Mouse (Mus musculus): ENCODE results near the gene Acsm2. TPM values are rescaled to one million over a fixed set of nuclear protein-coding genes. Genes with fewer than 3 reads are reported as not detected.

The Acsm2 gene
- not detected in 2 replicates for polyA plus RNA-seq (2016; fragmentation: Nextera tagmentation; extraction: Ambion mirVana)

GRCm38 (mm10) chr7:119554040-119554439 is at the start of gene Acsm2:
TSS of gene Acsm2 (plus strand) at chr7:119554340.
- no peak within 1 kb of the TSS for H3K4me3 ChIP-seq (replicated peaks)
- H3K27me3 ChIP-seq: no peaks in the 10 kb centered on the region
- no peak within 1 kb of the TSS for H3K27ac ChIP-seq
- no peaks in the 10 kb centered on the region for H3K4me1 ChIP-seq
- 91% methylated on average over 1 of the region's 1 CpGs for WGBS
- ATAC-seq (ENCODE audit: low FRiP score): no peak
- no peak within 1 kb of the TSS for H3K9ac ChIP-seq
- no peak within 1 kb of the TSS for H3K4me2 ChIP-seq
- no peaks in the 10 kb centered on the region for H3K36me3 ChIP-seq (replicated peaks)
- no peaks in the 10 kb centered on the region for H3K9me3 ChIP-seq

- Histone ChIP-seq H3K36me3 (replicated peaks) (no peaks in the 10 kb centered on the region), H3K27me3 (no peaks in the 10 kb centered on the region), H3K27ac (no peak overlapping the region), H3K9ac (no peak overlapping the region), H3K4me1 (no peaks in the 10 kb centered on the region), H3K4me2 (no peak overlapping the region), H3K4me3 (replicated peaks) (no peak overlapping the region), H3K9me3 (no peaks in the 10 kb centered on the region)
- WGBS: 87% methylated on average over 4 of the region's 4 CpGs
- no peak for ATAC-seq (ENCODE audit: low FRiP score)
Observed at GRCm38 (mm10) chr7:119511143-119511542, 43.0 kb upstream of the Acsm2 start.

- Histone ChIP-seq H3K4me3 (replicated peaks) (no peak overlapping the region), H3K4me1 (no peaks in the 10 kb centered on the region), H3K9me3 (no peaks in the 10 kb centered on the region), H3K27me3 (no peaks in the 10 kb centered on the region), H3K4me2 (no peak overlapping the region), H3K36me3 (replicated peaks) (no peaks in the 10 kb centered on the region), H3K9ac (no peak overlapping the region), H3K27ac (no peak overlapping the region)
- ATAC-seq (ENCODE audit: low FRiP score): no peak
- 28% methylated on average over 7 of the region's 7 CpGs for WGBS
Observed at GRCm38 (mm10) chr7:119513056-119513455, 41.1 kb upstream of the Acsm2 start.

- no peak; the same call in 1 of the 2 replicates for ATAC-seq (ENCODE audit: low FRiP score)
- H3K27me3 ChIP-seq: no peaks in the 10 kb centered on the region
- H3K9me3 ChIP-seq: no peaks in the 10 kb centered on the region
- no peak overlapping the region for H3K4me2 ChIP-seq
- no peak overlapping the region for H3K4me3 ChIP-seq (replicated peaks)
- no peaks in the 10 kb centered on the region for H3K4me1 ChIP-seq
- H3K27ac ChIP-seq: no peak overlapping the region
- WGBS: 68% methylated on average over 10 of the region's 10 CpGs
- H3K9ac ChIP-seq: no peak overlapping the region
- no peaks in the 10 kb centered on the region for H3K36me3 ChIP-seq (replicated peaks)
Observed at GRCm38 (mm10) chr7:119515492-119516271, 38.5 kb upstream of the Acsm2 start.

- no peaks in the 10 kb centered on the region for H3K27me3 ChIP-seq
- no peak overlapping the region for H3K27ac ChIP-seq
- no peak for ATAC-seq (ENCODE audit: low FRiP score)
- no peaks in the 10 kb centered on the region for H3K9me3 ChIP-seq
- H3K4me1 ChIP-seq: no peaks in the 10 kb centered on the region
- no peak overlapping the region for H3K9ac ChIP-seq
- no peaks in the 10 kb centered on the region for H3K36me3 ChIP-seq (replicated peaks)
- no peak overlapping the region for H3K4me3 ChIP-seq (replicated peaks)
- 89% methylated on average over 7 of the region's 7 CpGs for WGBS
- H3K4me2 ChIP-seq: no peak overlapping the region
Observed at GRCm38 (mm10) chr7:119516272-119516558, 37.9 kb upstream of the Acsm2 start.

- no peaks in the 10 kb centered on the region for H3K9me3 ChIP-seq
- H3K4me1 ChIP-seq: no peaks in the 10 kb centered on the region
- no peak within 1 kb of the TSS for H3K4me3 ChIP-seq (replicated peaks)
- no peak within 1 kb of the TSS for H3K27ac ChIP-seq
- H3K9ac ChIP-seq: no peak within 1 kb of the TSS
- no peaks in the 10 kb centered on the region for H3K27me3 ChIP-seq
- H3K36me3 ChIP-seq (replicated peaks): no peaks in the 10 kb centered on the region
- no peak for ATAC-seq (ENCODE audit: low FRiP score)
- H3K4me2 ChIP-seq: no peak within 1 kb of the TSS
- WGBS: 75% methylated on average over 5 of the region's 5 CpGs
Observed at GRCm38 (mm10) chr7:119519163-119519562, 35.0 kb upstream of the Acsm2 start, which contains the start of gene Acsm5. TSS of gene Acsm5 (plus strand) at chr7:119519463.

GRCm38 (mm10) chr7:119519654-119520053 is 34.5 kb upstream of the Acsm2 start:
- no peak for ATAC-seq (ENCODE audit: low FRiP score)
- no peak overlapping the region for H3K27ac ChIP-seq
- H3K4me3 ChIP-seq (replicated peaks): no peak overlapping the region
- no peaks in the 10 kb centered on the region for H3K9me3 ChIP-seq
- H3K4me1 ChIP-seq: no peaks in the 10 kb centered on the region
- no peak overlapping the region for H3K9ac ChIP-seq
- 54% methylated on average over 5 of the region's 5 CpGs for WGBS
- no peak overlapping the region for H3K4me2 ChIP-seq
- no peaks in the 10 kb centered on the region for H3K36me3 ChIP-seq (replicated peaks)
- 0 out of 2 replicates have a peak, but pooled peaks cover 1% of the 10 kb centered on the region for H3K27me3 ChIP-seq

- H3K4me1 ChIP-seq: peaks cover 4% of the 10 kb centered on the region; the same call in 1 of the 2 replicates
- no peaks in the 10 kb centered on the region for H3K36me3 ChIP-seq (replicated peaks)
- H3K9me3 ChIP-seq: no peaks in the 10 kb centered on the region
- H3K27ac ChIP-seq: no peak overlapping the region
- no peak overlapping the region for H3K9ac ChIP-seq
- 0 out of 2 replicates have a peak, but pooled peaks cover 3% of the 10 kb centered on the region for H3K27me3 ChIP-seq
- no peak overlapping the region for H3K4me2 ChIP-seq
- 81% methylated on average over 3 of the region's 3 CpGs for WGBS
- ATAC-seq (ENCODE audit: low FRiP score): no peak
- H3K4me3 ChIP-seq (replicated peaks): no peak overlapping the region
Observed at GRCm38 (mm10) chr7:119521816-119522215, 32.3 kb upstream of the Acsm2 start.

GRCm38 (mm10) chr7:119522385-119522784 is 31.8 kb upstream of the Acsm2 start:
- H3K4me3 ChIP-seq (replicated peaks): no peak overlapping the region
- no peak overlapping the region for H3K4me2 ChIP-seq
- no peaks in the 10 kb centered on the region for H3K9me3 ChIP-seq
- peaks cover 4% of the 10 kb centered on the region; the same call in 1 of the 2 replicates for H3K4me1 ChIP-seq
- H3K27me3 ChIP-seq: 0 out of 2 replicates have a peak, but pooled peaks cover 3% of the 10 kb centered on the region
- ATAC-seq (ENCODE audit: low FRiP score): no peak
- 79% methylated on average over 1 of the region's 1 CpGs for WGBS
- no peak overlapping the region for H3K9ac ChIP-seq
- no peaks in the 10 kb centered on the region for H3K36me3 ChIP-seq (replicated peaks)
- no peak overlapping the region for H3K27ac ChIP-seq

GRCm38 (mm10) chr7:119523389-119523788 is 30.8 kb upstream of the Acsm2 start, which contains the start of gene Pdilt:
TSS of gene Pdilt (minus strand) at chr7:119523489.
- Histone ChIP-seq H3K9ac (no peak within 1 kb of the TSS), H3K36me3 (replicated peaks) (no peaks in the 10 kb centered on the region), H3K4me2 (no peak within 1 kb of the TSS), H3K4me1 (peaks cover 4% of the 10 kb centered on the region; the same call in 1 of the 2 replicates), H3K4me3 (replicated peaks) (no peak within 1 kb of the TSS), H3K27me3 (0 out of 2 replicates have a peak, but pooled peaks cover 3% of the 10 kb centered on the region), H3K27ac (no peak within 1 kb of the TSS), H3K9me3 (no peaks in the 10 kb centered on the region)
- WGBS: 73% methylated on average over 4 of the region's 4 CpGs
- no peak for ATAC-seq (ENCODE audit: low FRiP score)

GRCm38 (mm10) chr7:119525881-119526281 is 28.3 kb upstream of the Acsm2 start:
- Histone ChIP-seq H3K36me3 (replicated peaks) (no peaks in the 10 kb centered on the region), H3K27ac (no peak overlapping the region), H3K4me2 (no peak overlapping the region), H3K9ac (no peak overlapping the region), H3K4me1 (peaks cover 4% of the 10 kb centered on the region; the same call in 1 of the 2 replicates), H3K9me3 (no peaks in the 10 kb centered on the region), H3K4me3 (replicated peaks) (no peak overlapping the region), H3K27me3 (0 out of 2 replicates have a peak, but pooled peaks cover 3% of the 10 kb centered on the region)
- 50% methylated on average over 2 of the region's 2 CpGs for WGBS
- ATAC-seq (ENCODE audit: low FRiP score): no peak

GRCm38 (mm10) chr7:119526486-119526885 is 27.7 kb upstream of the Acsm2 start:
- Histone ChIP-seq H3K4me2 (no peak overlapping the region), H3K36me3 (replicated peaks) (no peaks in the 10 kb centered on the region), H3K4me1 (peaks cover 4% of the 10 kb centered on the region; the same call in 1 of the 2 replicates), H3K27me3 (0 out of 2 replicates have a peak, but pooled peaks cover 3% of the 10 kb centered on the region), H3K9ac (no peak overlapping the region), H3K27ac (no peak overlapping the region), H3K9me3 (no peaks in the 10 kb centered on the region), H3K4me3 (replicated peaks) (no peak overlapping the region)
- WGBS: 31% methylated on average over 13 of the region's 13 CpGs
- no peak for ATAC-seq (ENCODE audit: low FRiP score)

GRCm38 (mm10) chr7:119527135-119527534 is 27.0 kb upstream of the Acsm2 start:
- H3K4me1 ChIP-seq: peaks cover 4% of the 10 kb centered on the region; the same call in 1 of the 2 replicates
- no peaks in the 10 kb centered on the region for H3K9me3 ChIP-seq
- H3K36me3 ChIP-seq (replicated peaks): no peaks in the 10 kb centered on the region
- H3K4me2 ChIP-seq: no peak overlapping the region
- no peak overlapping the region for H3K9ac ChIP-seq
- no peak for ATAC-seq (ENCODE audit: low FRiP score)
- no peak overlapping the region for H3K27ac ChIP-seq
- WGBS: 86% methylated on average over 1 of the region's 1 CpGs
- 0 out of 2 replicates have a peak, but pooled peaks cover 3% of the 10 kb centered on the region for H3K27me3 ChIP-seq
- H3K4me3 ChIP-seq (replicated peaks): no peak overlapping the region

Data from forebrain, embryonic 12.5 days (tissue).